Mouse (Mus musculus): ENCODE data around the gene Lsm4.

DNA sequence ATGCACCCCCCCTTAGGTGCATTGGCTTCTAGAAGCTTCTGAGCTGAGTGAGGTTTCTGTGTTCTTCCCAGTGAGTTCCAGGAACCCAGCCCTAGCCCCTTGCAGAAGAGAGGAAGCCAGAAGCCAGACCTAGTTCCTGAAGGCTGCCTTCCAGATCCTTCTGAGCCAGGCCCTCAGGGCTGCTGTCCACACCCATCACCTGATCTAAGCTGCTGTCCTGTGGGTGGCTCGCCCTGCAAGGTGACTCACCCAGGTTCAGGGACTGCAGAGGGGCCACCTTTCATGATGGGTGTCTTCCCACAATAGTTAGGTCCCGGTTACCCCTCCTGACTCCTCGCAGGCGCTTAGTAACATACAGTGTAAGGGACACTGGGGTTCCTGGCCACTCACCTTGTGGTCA is 6.4 kb downstream of the Lsm4 start:
- TF ChIP-seq CTCF (IDR thresholded peaks at IDR 0.05; ENCODE audit: control insufficient read depth, insufficient read depth, insufficient replicate concordance, low read depth, low read length) (no peak), POLR2A (IDR thresholded peaks at IDR 0.05; ENCODE audit: control insufficient read depth, low read depth, low read length) (no peak)

Data from testis, adult 2 months (tissue).